Mouse (Mus musculus) MEL (cell line): ENCODE results near the gene Mmp9. TPM values are rescaled to one million over a fixed set of nuclear protein-coding genes. Genes with fewer than 3 reads are reported as not detected.

Experiments used
- DNase-seq: peaks from one replicate; pipeline ENCODE4 v3.0.0; 2011; ENCODE audit warnings: low read depth, low spot score
- H3K27ac ChIP-seq: 2 replicates; pipeline ENCODE4 v1.5.1; 2012; ENCODE audit warnings: low read depth, mild to moderate bottlenecking, control low read depth, low read length, moderate library complexity; ENCODE audit not compliant: control insufficient read depth
- H3K27me3 ChIP-seq, 2 experiments: fragments of 150-350 bp in 1 of 2; sonication (generic) in 1 of 2; 2 replicates each; pipeline ENCODE4 v1.6.1; 2012; ENCODE audit warnings: low read length in 2 of 2, mild to moderate bottlenecking in 2 of 2, improper control_type of control experiment in 1 of 2, moderate library complexity in 1 of 2; ENCODE audit not compliant: insufficient read depth in 2 of 2, control insufficient read depth in 1 of 2
- H3K36me3 ChIP-seq, 2 experiments: 2 replicates each; pipeline ENCODE4 v1.6.1; 2012 to 2014; ENCODE audit warnings: low read length in 2 of 2, improper control_type of control experiment in 1 of 2, inconsistent platforms in 1 of 2, mild to moderate bottlenecking in 1 of 2; ENCODE audit not compliant: insufficient read depth in 2 of 2, control insufficient read depth in 1 of 2
- H3K4me1 ChIP-seq, 2 experiments: fragments of 150-350 bp in 1 of 2; sonication (generic) in 1 of 2; 2 replicates each; pipeline ENCODE4 v1.6.1; 2012; ENCODE audit warnings: low read length in 2 of 2, improper control_type of control experiment in 1 of 2, mild to moderate bottlenecking in 1 of 2; ENCODE audit not compliant: insufficient read depth in 2 of 2, control insufficient read depth in 1 of 2
- H3K4me3 ChIP-seq, 2 experiments: fragments of 150-350 bp in 1 of 2; sonication (generic) in 1 of 2; 2 replicates each; pipeline ENCODE4 v1.5.1; 2012; ENCODE audit warnings: low read depth in 2 of 2, low read length in 2 of 2, mild to moderate bottlenecking in 2 of 2, moderate library complexity in 2 of 2, control low read depth in 1 of 2, improper control_type of control experiment in 1 of 2; ENCODE audit not compliant: control insufficient read depth in 1 of 2, insufficient read depth in 1 of 2
- H3K79me2 ChIP-seq: 2 replicates; pipeline ENCODE4 v1.6.1; 2012; ENCODE audit warnings: mild to moderate bottlenecking, low read length, moderate library complexity; ENCODE audit not compliant: control insufficient read depth, poor library complexity, insufficient read depth
- H3K9ac ChIP-seq: 2 replicates; pipeline ENCODE4 v1.6.1; 2012; ENCODE audit warnings: low read depth, mild to moderate bottlenecking, control low read depth, low read length, moderate library complexity; ENCODE audit not compliant: control insufficient read depth, poor library complexity, severe bottlenecking
- H3K9me3 ChIP-seq: fragments of 150-350 bp; sonication (generic); replicated peaks from 2 replicates; pipeline ENCODE4 v1.6.1; 2012; ENCODE audit warnings: mild to moderate bottlenecking, low read length, improper control_type of control experiment, moderate library complexity; ENCODE audit not compliant: insufficient read depth
- BHLHE40 ChIP-seq: IDR thresholded peaks from 2 replicates; pipeline ENCODE4 v1.6.1; 2012; ENCODE audit warnings: low read depth, mild to moderate bottlenecking, inconsistent platforms, low read length, improper control_type of control experiment, borderline replicate concordance
- CHD1 ChIP-seq: IDR thresholded peaks from 2 replicates; pipeline ENCODE4 v1.6.1; 2012; ENCODE audit warnings: low read depth, mild to moderate bottlenecking, inconsistent platforms, low read length, improper control_type of control experiment
- E2F4 ChIP-seq: IDR thresholded peaks from 2 replicates; pipeline ENCODE4 v1.6.1; 2011; ENCODE audit warnings: low read depth, low read length, improper control_type of control experiment, borderline replicate concordance
- EP300 ChIP-seq, 2 experiments: IDR thresholded peaks; 2 replicates each; pipeline ENCODE4 v1.6.1; 2011; ENCODE audit warnings: improper control_type of control experiment in 2 of 2, low read length in 2 of 2, low read depth in 1 of 2, mild to moderate bottlenecking in 1 of 2
- JUND ChIP-seq: IDR thresholded peaks from 2 replicates; pipeline ENCODE4 v1.6.1; 2011; ENCODE audit warnings: low read depth, mild to moderate bottlenecking, improper control_type of control experiment, low read length
- MAX ChIP-seq: IDR thresholded peaks from 2 replicates; pipeline ENCODE4 v1.6.1; 2011; ENCODE audit warnings: low read length, improper control_type of control experiment
- MYC ChIP-seq: IDR thresholded peaks from 2 replicates; pipeline ENCODE4 v1.6.1; 2011; ENCODE audit warnings: low read depth, mild to moderate bottlenecking, low read length, improper control_type of control experiment, moderate library complexity
- NELFE ChIP-seq: IDR thresholded peaks from 2 replicates; pipeline ENCODE4 v1.6.1; 2011; ENCODE audit warnings: low read depth, low read length, improper control_type of control experiment
- POLR2A ChIP-seq, 2 experiments: IDR thresholded peaks; 2 replicates each; pipeline ENCODE4 v1.6.1; 2011 to 2012; ENCODE audit warnings: low read length in 2 of 2, mild to moderate bottlenecking in 2 of 2, control low read depth in 1 of 2, improper control_type of control experiment in 1 of 2, low read depth in 1 of 2, moderate library complexity in 1 of 2; ENCODE audit not compliant: control insufficient read depth in 1 of 2, insufficient read depth in 1 of 2, poor library complexity in 1 of 2
- RAD21 ChIP-seq: IDR thresholded peaks from 2 replicates; pipeline ENCODE4 v1.6.1; 2011; ENCODE audit warnings: mild to moderate bottlenecking, low read depth, low read length, improper control_type of control experiment
- SMC3 ChIP-seq: IDR thresholded peaks from 2 replicates; pipeline ENCODE4 v1.6.1; 2011; ENCODE audit warnings: low read depth, low read length, improper control_type of control experiment
- TCF12 ChIP-seq: IDR thresholded peaks from 2 replicates; pipeline ENCODE4 v1.6.1; 2014; ENCODE audit warnings: low read depth, mild to moderate bottlenecking, inconsistent platforms, low read length, improper control_type of control experiment, moderate library complexity
- UBTF ChIP-seq: IDR thresholded peaks from 2 replicates; pipeline ENCODE4 v1.6.1; 2012; ENCODE audit warnings: low read depth, mild to moderate bottlenecking, inconsistent platforms, low read length, improper control_type of control experiment, moderate library complexity, borderline replicate concordance; ENCODE audit not compliant: insufficient read depth
- USF1 ChIP-seq: IDR thresholded peaks from 2 replicates; pipeline ENCODE4 v1.6.1; 2014; ENCODE audit warnings: low read depth, mild to moderate bottlenecking, inconsistent platforms, low read length, improper control_type of control experiment, moderate library complexity
- USF2 ChIP-seq, 2 experiments: IDR thresholded peaks; 2 replicates each; pipeline ENCODE4 v1.6.1; 2011 to 2012; ENCODE audit warnings: improper control_type of control experiment in 2 of 2, low read length in 2 of 2, borderline replicate concordance in 1 of 2, inconsistent platforms in 1 of 2, low read depth in 1 of 2, mild to moderate bottlenecking in 1 of 2; ENCODE audit not compliant: insufficient read depth in 1 of 2
- ZC3H11A ChIP-seq: IDR thresholded peaks from 2 replicates; pipeline ENCODE4 v1.6.1; 2012; ENCODE audit warnings: low read depth, mild to moderate bottlenecking, inconsistent platforms, low read length, improper control_type of control experiment
- ZKSCAN1 ChIP-seq: IDR thresholded peaks from 2 replicates; pipeline ENCODE4 v1.6.1; 2012; ENCODE audit warnings: low read depth, mild to moderate bottlenecking, inconsistent platforms, low read length, improper control_type of control experiment, moderate library complexity
- ZMIZ1 ChIP-seq: IDR thresholded peaks from 2 replicates; pipeline ENCODE4 v1.6.1; 2012; ENCODE audit warnings: low read depth, mild to moderate bottlenecking, inconsistent platforms, low read length, improper control_type of control experiment, moderate library complexity
- ZNF384 ChIP-seq: IDR thresholded peaks from 2 replicates; pipeline ENCODE4 v1.6.1; 2012; ENCODE audit warnings: low read depth, mild to moderate bottlenecking, inconsistent platforms, low read length, improper control_type of control experiment
- polyA plus RNA-seq, 2 experiments: library from polyadenylated mRNA; stranded (reverse) in 1 of 2; unstranded in 1 of 2; fragments of >175 nt in 1 of 2; fragments of >200 nt in 1 of 2; gene quantifications; 2 replicates each; pipeline versions ENCODE4 v1.2.1 to v1.2.4; 2012; ENCODE audit warnings: low replicate concordance in 2 of 2, low read depth in 1 of 2; ENCODE audit not compliant: insufficient read length in 2 of 2, insufficient read depth in 1 of 2, missing spikeins in 1 of 2
- total RNA-seq: library from RNA; depleted of rRNA; stranded (reverse); fragments of 300-350 nt; gene quantifications from 2 replicates; pipeline ENCODE4 v1.2.3, GENCODE M21; 2012

Gene Mmp9
- total and polyA plus RNA-seq, 3 experiments = 0.19 to 0.23 TPM; not detected in 1

- Histone ChIP-seq H3K27ac (no peak overlapping the region), H3K79me2 (no peaks in the 10 kb centered on the region)
- DNase-seq = no peak
Observed at GRCm38 (mm10) chr2:164891908-164892695, 48.5 kb upstream of the Mmp9 start.

GRCm38 (mm10) chr2:164892696-164893216 lies 47.8 kb upstream of the Mmp9 start:
- no peak for DNase-seq
- Histone ChIP-seq H3K36me3 (no peaks in the 10 kb centered on the region; a peak in 1 of 4 replicates), H3K79me2 (no peaks in the 10 kb centered on the region), H3K27ac (no peak overlapping the region), H3K4me3 (no peak overlapping the region), H3K27me3 (no peaks in the 10 kb centered on the region), H3K4me1 (no peaks in the 10 kb centered on the region), H3K9me3 (no peaks in the 10 kb centered on the region), H3K9ac (no peak overlapping the region)
- TF ChIP-seq NELFE = no peak
- no peak for TF ChIP-seq UBTF
- no peak for TF ChIP-seq TCF12
- TF ChIP-seq ZC3H11A = no peak
- TF ChIP-seq USF1 = no peak
- TF ChIP-seq RAD21 = no peak
- no peak for TF ChIP-seq ZMIZ1
- TF ChIP-seq EP300 (IDR thresholded peaks at IDR 0.05; ENCODE audit: low read depth in 1 of 2, low read length in 2 of 2) = no peak
- no peak for TF ChIP-seq BHLHE40
- no peak for TF ChIP-seq ZNF384
- no peak for TF ChIP-seq ZKSCAN1
- TF ChIP-seq E2F4 = no peak

More at GRCm38 (mm10) chr2:164891908-164892695, 48.5 kb upstream of the Mmp9 start:
- Histone ChIP-seq H3K9ac (no peak overlapping the region), H3K27me3 (no peaks in the 10 kb centered on the region), H3K4me3 (no peak overlapping the region), H3K9me3 (no peaks in the 10 kb centered on the region), H3K4me1 (no peaks in the 10 kb centered on the region), H3K36me3 (no peaks in the 10 kb centered on the region; a peak in 2 of 4 replicates)
- no peak for TF ChIP-seq MAX
- TF ChIP-seq POLR2A (IDR thresholded peaks at IDR 0.05; ENCODE audit: control insufficient read depth in 1 of 2, insufficient read depth in 1 of 2, low read depth in 1 of 2, low read length in 2 of 2, poor library complexity in 1 of 2) = no peak
- no peak for TF ChIP-seq SMC3
- TF ChIP-seq JUND = no peak
- TF ChIP-seq USF2 (IDR thresholded peaks at IDR 0.05; ENCODE audit: borderline replicate concordance in 1 of 2, insufficient read depth in 1 of 2, low read depth in 1 of 2, low read length in 2 of 2) = no peak
- no peak for TF ChIP-seq MYC
- no peak for TF ChIP-seq CHD1
- TF ChIP-seq UBTF = no peak
- TF ChIP-seq, all 39 proteins: peak for 0
